In genomic region chr8:78819973-78820372, GRCm38 (mm10) we compare ENCODE assay signal across 8 mouse cellular contexts. TPM values are rescaled to one million over a fixed set of nuclear protein-coding genes. Genes with fewer than 3 reads are reported as not detected.
DNase-seq lines count a peak whose midpoint lies in the region; ATAC-seq and TF ChIP-seq lines count a peak whose summit lies in the region.
"Not testable (repeated sequence)": the region's sequence is repeated elsewhere in the genome, so short reads cannot be mapped to it uniquely, and the experiment has no call there.

No protein-coding gene starts in this region.

- TF ChIP-seq POLR2A in embryonic fibroblast, embryonic 13.5 days (IDR thresholded peaks at IDR 0.05; ENCODE audit: low read depth, low read length); small intestine, adult 2 months (IDR thresholded peaks at IDR 0.05; ENCODE audit: low read depth, low read length): not testable (repeated sequence)

- not testable (repeated sequence) for TF ChIP-seq CTCF in embryonic fibroblast, embryonic 13.5 days (IDR thresholded peaks at IDR 0.05; ENCODE audit: borderline replicate concordance, insufficient read depth, low read length); small intestine, adult 2 months (IDR thresholded peaks at IDR 0.05; ENCODE audit: extremely low read depth, insufficient read length, insufficient replicate concordance, low read depth, low read length)

- ATAC-seq in heart, embryonic 12.5 days (ENCODE audit: insufficient number of reproducible peaks, low FRiP score); intestine, embryonic 16.5 days; liver, embryonic 13.5 days (ENCODE audit: low read depth); midbrain, embryonic 11.5 days (ENCODE audit: low FRiP score): not testable (repeated sequence)

- WGBS in heart, embryonic 12.5 days: 25% methylated on average over 3 of the region's 3 CpGs
- 20% methylated on average over 3 of the region's 3 CpGs for WGBS in intestine, embryonic 16.5 days
- WGBS in liver, embryonic 13.5 days (ENCODE audit: insufficient replicate concordance): 9% methylated on average over 3 of the region's 3 CpGs
- WGBS in midbrain, embryonic 11.5 days: 41% methylated on average over 3 of the region's 3 CpGs
- WGBS in small intestine, adult 2 months: 12% methylated on average over 3 of the region's 3 CpGs

- peak; percentile 20 for DNase-seq in T-cell, adult 2 months (ENCODE audit: low spot score)
- peak; percentile 4 for DNase-seq in liver, embryonic 13.5 days
- not testable (repeated sequence) for DNase-seq in midbrain, embryonic 11.5 days (ENCODE audit: low spot score, missing footprints)
- peak; percentile 18 for DNase-seq in thymus, postnatal 4 days

- H3K27me3 ChIP-seq in heart, embryonic 12.5 days (replicated peaks); intestine, embryonic 16.5 days (replicated peaks; ENCODE audit: control insufficient read depth, insufficient read depth, low read length); liver, embryonic 13.5 days; midbrain, embryonic 11.5 days (ENCODE audit: control insufficient read depth, insufficient read depth, low read length); small intestine, adult 2 months (ENCODE audit: control insufficient read depth, insufficient read depth, low read length): not testable (repeated sequence)

- not testable (repeated sequence) for H3K9me3 ChIP-seq in heart, embryonic 12.5 days (replicated peaks); intestine, embryonic 16.5 days (ENCODE audit: control insufficient read depth, low read length); liver, embryonic 13.5 days (replicated peaks); midbrain, embryonic 11.5 days (ENCODE audit: control insufficient read depth, low read length)

- peak overlapping the region; percentile 76 for H3K4me2 ChIP-seq in heart, embryonic 12.5 days
- H3K4me2 ChIP-seq in intestine, embryonic 16.5 days (ENCODE audit: low read depth, low read length): peak overlapping the region; percentile 51
- H3K4me2 ChIP-seq in liver, embryonic 13.5 days: peak overlapping the region; percentile 72
- H3K4me2 ChIP-seq in midbrain, embryonic 11.5 days: peak overlapping the region; percentile 52

- H3K9ac ChIP-seq in heart, embryonic 12.5 days: peak overlapping the region; percentile 91
- peak overlapping the region; percentile 89 for H3K9ac ChIP-seq in intestine, embryonic 16.5 days (ENCODE audit: low read depth, low read length)
- peak overlapping the region; percentile 84 for H3K9ac ChIP-seq in liver, embryonic 13.5 days
- H3K9ac ChIP-seq in midbrain, embryonic 11.5 days (ENCODE audit: low read length): peak overlapping the region; percentile 84

- peak overlapping the region; percentile 70 for H3K4me3 ChIP-seq in embryonic fibroblast, embryonic 13.5 days (ENCODE audit: insufficient read depth, low read length)
- H3K4me3 ChIP-seq in heart, embryonic 12.5 days: peak overlapping the region; percentile 91
- peak overlapping the region; percentile 86 for H3K4me3 ChIP-seq in intestine, embryonic 16.5 days (ENCODE audit: low read length)
- peak overlapping the region; percentile 84 for H3K4me3 ChIP-seq in liver, embryonic 13.5 days (replicated peaks)
- peak overlapping the region; percentile 64 for H3K4me3 ChIP-seq in midbrain, embryonic 11.5 days (ENCODE audit: low read depth, low read length)
- H3K4me3 ChIP-seq in small intestine, adult 2 months (ENCODE audit: low read depth, low read length): not testable (repeated sequence)

- H3K4me1 ChIP-seq in embryonic fibroblast, embryonic 13.5 days (ENCODE audit: control insufficient read depth, insufficient read depth, low read length); midbrain, embryonic 11.5 days (ENCODE audit: control insufficient read depth, insufficient read depth, low read length); small intestine, adult 2 months (ENCODE audit: control insufficient read depth, insufficient read depth, insufficient read length, low read length): not testable (repeated sequence)
- peaks cover 16% of the 10 kb centered on the region for H3K4me1 ChIP-seq in heart, embryonic 12.5 days (replicated peaks)
- H3K4me1 ChIP-seq in intestine, embryonic 16.5 days (ENCODE audit: control insufficient read depth, insufficient read depth, low read length): peaks cover 16% of the 10 kb centered on the region
- H3K4me1 ChIP-seq in liver, embryonic 13.5 days (replicated peaks): peaks cover 20% of the 10 kb centered on the region

- peaks cover 20% of the 10 kb centered on the region for H3K36me3 ChIP-seq in heart, embryonic 12.5 days
- not testable (repeated sequence) for H3K36me3 ChIP-seq in intestine, embryonic 16.5 days (ENCODE audit: control insufficient read depth, insufficient read depth, low read length); midbrain, embryonic 11.5 days (ENCODE audit: control insufficient read depth, insufficient read depth, low read length); small intestine, adult 2 months (ENCODE audit: control insufficient read depth, insufficient read depth, low read length)
- H3K36me3 ChIP-seq in liver, embryonic 13.5 days: peaks cover 35% of the 10 kb centered on the region

- H3K27ac ChIP-seq in embryonic fibroblast, embryonic 13.5 days (ENCODE audit: insufficient read depth, low read length): peak overlapping the region; percentile 88
- peak overlapping the region; percentile 98 for H3K27ac ChIP-seq in heart, embryonic 12.5 days (ENCODE audit: poor library complexity, severe bottlenecking)
- peak overlapping the region; percentile 98; the same call in 1 of the 2 replicates for H3K27ac ChIP-seq in intestine, embryonic 16.5 days (ENCODE audit: low read length)
- H3K27ac ChIP-seq in liver, embryonic 13.5 days: peak overlapping the region; percentile 92
- H3K27ac ChIP-seq in midbrain, embryonic 11.5 days (ENCODE audit: low read depth, low read length): not testable (repeated sequence)
- H3K27ac ChIP-seq in small intestine, adult 2 months (ENCODE audit: insufficient read depth, low read depth, low read length): peak overlapping the region; percentile 94

RNA-seq across cellular contexts. Expression of gene Lsm6, which starts 1.0 kb away (rescaled TPM):
- 51.4 and 54.7 TPM in 2 replicates for polyA plus RNA-seq in embryonic fibroblast, embryonic 13.5 days (2011; ENCODE audit: insufficient read length, low read depth, missing spikeins)
- 166 TPM in 2 replicates for polyA plus RNA-seq in heart, embryonic 12.5 days (2016; fragmentation: Nextera tagmentation; extraction: Ambion mirVana)
- polyA plus RNA-seq in intestine, embryonic 16.5 days (2015; fragmentation: Nextera tagmentation; extraction: Ambion mirVana): 148 and 163 TPM in 2 replicates
- polyA plus RNA-seq in liver, embryonic 13.5 days (2015; fragmentation: Nextera tagmentation; extraction: Ambion mirVana): 126 and 130 TPM in 2 replicates
- polyA plus RNA-seq in midbrain, embryonic 11.5 days (2014; fragmentation: Nextera tagmentation; extraction: Ambion mirVana): 237 and 253 TPM in 2 replicates
- polyA plus RNA-seq in small intestine, adult 2 months (2012; rRNA removed): 1.1 and 1.6 TPM in 2 replicates

Comparison
In these comparisons a context has a peak if more than half of its experiments do, and no peak if none do; other contexts are left out.
1. RNA of gene Lsm6, which starts 1.0 kb away (polyA plus RNA-seq): 237 to 253 TPM in midbrain, embryonic 11.5 days, 166 TPM in heart, embryonic 12.5 days, 148 to 163 TPM in intestine, embryonic 16.5 days, 126 to 130 TPM in liver, embryonic 13.5 days and 51.4 to 54.7 TPM in embryonic fibroblast, embryonic 13.5 days; 1.1 to 1.6 TPM in small intestine, adult 2 months; every median in the first group is over 10 times any median in the second.
2. Peak in every context shown above with its lines, with median percentiles within 50 percentile points of each other: H3K4me2 ChIP-seq and H3K9ac ChIP-seq.